Mouse (Mus musculus): Measurements from ENCODE around the gene Ascl4. TPM values are rescaled to one million over a fixed set of nuclear protein-coding genes. Genes with fewer than 3 reads are reported as not detected.

The Ascl4 gene
- total and polyA plus RNA-seq, 2 experiments from 2014 or later = 0.44 to 0.70 TPM

DNA sequence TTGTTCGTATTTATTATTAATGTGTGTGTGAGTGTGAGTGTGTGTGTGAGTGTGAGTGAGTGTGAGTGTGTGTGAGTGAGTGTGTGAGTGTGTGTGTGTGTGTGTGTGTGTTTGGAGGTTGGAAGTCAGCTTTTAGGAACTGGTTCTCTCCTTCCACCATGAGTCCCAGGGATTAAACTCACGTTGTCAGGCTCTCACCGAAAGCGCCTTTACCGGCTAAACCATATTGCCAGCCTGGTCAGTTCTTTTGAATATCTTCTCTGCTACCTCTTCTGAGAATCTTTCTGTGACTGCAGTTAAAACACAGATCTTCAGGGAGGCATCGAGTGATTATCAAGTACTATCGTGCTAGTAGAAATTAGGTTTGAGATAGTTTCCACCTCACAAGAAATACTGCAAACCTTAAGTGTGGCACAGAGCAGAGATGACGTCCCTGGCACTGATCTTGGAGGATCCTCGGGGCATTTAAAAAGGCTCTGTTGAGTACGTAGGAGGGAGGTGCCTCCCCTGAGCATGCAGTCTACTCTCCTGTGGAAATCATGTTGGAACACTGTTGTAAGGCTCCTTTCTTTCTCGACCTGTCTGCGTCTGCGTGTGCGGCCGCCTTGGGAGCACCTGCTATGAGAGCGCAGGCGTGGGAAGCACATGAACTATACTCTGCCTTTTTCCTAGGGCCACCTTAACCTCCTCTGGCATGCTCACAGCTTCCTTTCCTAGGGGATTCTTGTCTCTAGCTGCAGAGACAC, 40.1 kb downstream of the Ascl4 start:
- 66% methylated on average over 17 of the region's 17 CpGs for WGBS
- no peak; the same call in 1 of the 2 replicates for ATAC-seq (ENCODE audit: low FRiP score)
- no peaks in the 10 kb centered on the region for H3K9me3 ChIP-seq (ENCODE audit: low read length)

DNA sequence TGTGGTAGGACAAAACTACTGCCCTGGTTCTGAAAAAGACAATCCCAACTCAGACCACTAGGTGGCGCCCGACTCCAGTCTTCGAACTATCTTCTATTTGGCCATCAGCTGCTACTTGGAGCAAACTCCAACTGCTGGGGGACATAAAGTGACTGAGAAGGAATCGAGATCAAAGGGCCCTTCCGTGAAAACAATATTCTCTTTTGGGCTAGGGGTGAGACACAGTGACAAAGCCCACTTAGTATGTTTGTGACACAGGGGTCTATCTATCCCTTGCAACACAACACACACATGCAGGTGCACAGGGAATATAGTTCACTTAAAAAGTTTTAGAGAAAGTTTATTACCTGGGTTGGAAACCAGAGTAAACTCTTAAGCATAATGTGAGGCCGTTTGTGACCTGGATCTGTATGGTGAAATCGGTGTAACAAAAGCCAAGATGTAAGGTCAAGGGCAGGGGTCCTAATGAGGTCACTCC, 40.7 kb downstream of the Ascl4 start:
- Histone ChIP-seq H3K27ac (ENCODE audit: low read depth, low read length) (no peak overlapping the region), H3K27me3 (ENCODE audit: insufficient read depth, low read length) (no peaks in the 10 kb centered on the region), H3K4me2 (ENCODE audit: low read depth, low read length, poor library complexity, severe bottlenecking) (no peak overlapping the region), H3K4me3 (ENCODE audit: low read depth, low read length) (no peak overlapping the region), H3K36me3 (ENCODE audit: insufficient read depth, low read length) (no peaks in the 10 kb centered on the region), H3K9me3 (ENCODE audit: low read length) (no peaks in the 10 kb centered on the region), H3K9ac (replicated peaks; ENCODE audit: low read length, poor library complexity, severe bottlenecking) (no peak overlapping the region), H3K4me1 (ENCODE audit: insufficient read depth, low read length) (no peaks in the 10 kb centered on the region)
- peak; percentile 97 for TF ChIP-seq CTCF (IDR thresholded peaks at IDR 0.05)
- 12% methylated on average over 7 of the region's 7 CpGs for WGBS
- ATAC-seq (ENCODE audit: low FRiP score) (peak; percentile 64; the same call in 1 of the 2 replicates), DNase-seq (ENCODE audit: low spot score) (peak; percentile 87)

More for the DNA sequence above, 40.1 kb downstream of the Ascl4 start:
- DNase-seq (ENCODE audit: low spot score) = no peak
- Histone ChIP-seq H3K36me3 (ENCODE audit: insufficient read depth, low read length) (no peaks in the 10 kb centered on the region), H3K27ac (ENCODE audit: low read depth, low read length) (no peak overlapping the region), H3K4me2 (ENCODE audit: low read depth, low read length, poor library complexity, severe bottlenecking) (no peak overlapping the region), H3K27me3 (ENCODE audit: insufficient read depth, low read length) (no peaks in the 10 kb centered on the region), H3K4me3 (ENCODE audit: low read depth, low read length) (no peak overlapping the region), H3K4me1 (ENCODE audit: insufficient read depth, low read length) (no peaks in the 10 kb centered on the region), H3K9ac (replicated peaks; ENCODE audit: low read length, poor library complexity, severe bottlenecking) (no peak overlapping the region)
- no peak for TF ChIP-seq CTCF (IDR thresholded peaks at IDR 0.05)

DNA sequence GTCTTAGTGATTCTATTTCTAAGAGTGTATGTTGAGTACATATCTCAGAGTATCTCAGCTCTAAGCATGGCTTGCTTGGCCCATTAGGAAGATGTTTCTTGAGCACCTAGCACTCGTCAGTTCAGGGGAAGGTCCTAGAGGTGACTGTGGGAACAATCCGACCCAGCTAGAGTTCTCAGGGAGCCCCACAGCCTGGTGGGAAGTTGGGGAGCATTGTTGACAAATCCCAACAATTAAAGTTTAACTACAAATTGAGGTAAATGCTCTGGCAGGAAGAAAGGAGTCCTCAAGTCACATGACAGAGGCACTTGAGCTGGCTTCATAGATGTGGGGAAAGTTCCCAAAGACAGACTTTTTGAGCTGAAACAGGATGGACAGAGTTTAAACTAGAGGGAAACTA, 41.2 kb downstream of the Ascl4 start:
- H3K27me3 ChIP-seq (ENCODE audit: insufficient read depth, low read length) = no peaks in the 10 kb centered on the region
- no peak overlapping the region for H3K4me2 ChIP-seq (ENCODE audit: low read depth, low read length, poor library complexity, severe bottlenecking)
- H3K4me3 ChIP-seq (ENCODE audit: low read depth, low read length) = no peak overlapping the region
- H3K9me3 ChIP-seq (ENCODE audit: low read length) = no peaks in the 10 kb centered on the region
- no peak for TF ChIP-seq CTCF (IDR thresholded peaks at IDR 0.05)
- no peaks in the 10 kb centered on the region for H3K36me3 ChIP-seq (ENCODE audit: insufficient read depth, low read length)
- no peak for DNase-seq (ENCODE audit: low spot score)
- ATAC-seq (ENCODE audit: low FRiP score) = no peak
- WGBS = 53% methylated on average over 2 of the region's 2 CpGs
- H3K9ac ChIP-seq (replicated peaks; ENCODE audit: low read length, poor library complexity, severe bottlenecking) = no peak overlapping the region
- no peaks in the 10 kb centered on the region for H3K4me1 ChIP-seq (ENCODE audit: insufficient read depth, low read length)
- no peak overlapping the region for H3K27ac ChIP-seq (ENCODE audit: low read depth, low read length)

DNA sequence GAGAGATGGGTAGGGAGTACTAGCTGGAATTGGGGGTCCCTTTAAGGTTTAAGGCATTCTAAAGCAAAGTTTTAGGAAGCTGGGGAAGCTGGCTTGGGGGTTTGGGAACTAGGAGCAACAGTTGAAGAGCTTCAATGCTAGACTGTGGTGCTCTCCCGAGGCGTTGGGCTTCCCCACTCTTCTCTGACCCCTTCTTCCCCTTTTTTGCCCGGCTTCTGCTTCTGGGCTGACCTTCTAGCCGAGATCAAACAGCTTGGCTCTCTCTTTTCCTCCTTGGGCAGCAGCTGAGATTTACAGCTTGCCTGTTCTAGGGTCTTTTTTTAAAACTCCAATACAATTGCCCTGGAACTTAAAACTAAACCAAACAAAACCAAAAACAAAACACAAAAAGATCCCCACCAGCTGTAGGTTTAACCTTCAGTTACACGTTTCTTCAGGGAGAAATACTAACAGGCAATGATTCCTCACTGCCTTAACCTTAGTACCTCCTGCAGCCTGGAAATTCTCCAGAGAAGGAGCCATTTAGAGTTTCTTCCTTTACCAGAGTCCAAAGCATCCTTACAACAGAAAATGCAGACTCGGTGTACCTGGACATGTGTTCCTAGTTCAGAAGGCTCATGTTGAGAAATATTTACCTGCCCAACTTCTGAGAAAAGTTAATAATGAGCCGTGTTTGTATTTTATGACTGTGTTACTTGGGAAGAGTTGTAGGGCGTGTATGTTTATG, 42.6 kb downstream of the Ascl4 start:
- Histone ChIP-seq H3K36me3 (ENCODE audit: insufficient read depth, low read length) (no peaks in the 10 kb centered on the region), H3K27ac (ENCODE audit: low read depth, low read length) (no peak overlapping the region), H3K4me2 (ENCODE audit: low read depth, low read length, poor library complexity, severe bottlenecking) (no peak overlapping the region), H3K27me3 (ENCODE audit: insufficient read depth, low read length) (no peaks in the 10 kb centered on the region), H3K9ac (replicated peaks; ENCODE audit: low read length, poor library complexity, severe bottlenecking) (no peak overlapping the region), H3K4me3 (ENCODE audit: low read depth, low read length) (no peak overlapping the region), H3K9me3 (ENCODE audit: low read length) (no peaks in the 10 kb centered on the region), H3K4me1 (ENCODE audit: insufficient read depth, low read length) (no peaks in the 10 kb centered on the region)
- 59% methylated on average over 8 of the region's 8 CpGs for WGBS
- DNase-seq (ENCODE audit: low spot score) = no peak
- ATAC-seq (ENCODE audit: low FRiP score) = no peak
- no peak for TF ChIP-seq CTCF (IDR thresholded peaks at IDR 0.05)

DNA sequence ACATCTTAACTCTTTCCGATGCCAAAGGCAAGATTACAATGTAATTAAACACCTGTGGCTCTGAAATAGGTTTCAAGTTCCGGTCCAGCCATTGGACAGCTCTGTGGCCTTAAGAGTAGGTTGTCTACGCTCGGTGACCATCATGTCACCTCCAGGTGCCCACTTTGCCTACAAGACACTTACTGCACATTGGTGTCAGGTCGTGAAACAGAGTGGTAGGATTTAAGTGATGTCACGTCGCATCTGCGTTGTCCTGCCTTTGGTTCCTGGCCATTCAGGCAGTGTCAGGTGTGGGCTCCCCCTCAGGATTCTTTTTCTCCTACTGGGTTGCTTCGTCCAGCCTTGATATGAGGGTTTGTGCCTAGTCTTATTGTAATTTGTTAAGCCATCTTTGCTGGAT, 44.3 kb downstream of the Ascl4 start:
- 84% methylated on average over 9 of the region's 9 CpGs for WGBS
- ATAC-seq (ENCODE audit: low FRiP score) = no peak
- DNase-seq (ENCODE audit: low spot score) = no peak

DNA sequence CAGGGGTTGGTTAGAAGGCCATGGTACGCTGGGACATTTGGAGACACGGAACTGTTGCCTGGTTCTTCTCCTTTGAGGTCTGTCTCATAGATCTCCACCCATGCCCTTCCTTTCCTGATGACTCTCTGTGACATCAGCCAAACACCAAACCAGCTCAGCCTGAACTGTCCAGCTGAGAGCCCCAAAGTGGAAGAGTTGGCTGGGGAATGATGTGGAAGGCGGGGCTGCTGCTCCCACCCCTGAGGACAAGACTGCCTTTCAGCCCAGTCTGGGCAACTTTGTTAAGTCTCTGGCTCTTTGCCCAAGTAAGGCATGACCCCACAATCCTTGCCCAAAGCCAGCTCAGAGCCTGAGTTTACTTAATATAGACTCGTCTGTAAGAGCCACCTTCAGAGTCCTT, 45.4 kb downstream of the Ascl4 start:
- no peak overlapping the region for H3K4me2 ChIP-seq (ENCODE audit: low read depth, low read length, poor library complexity, severe bottlenecking)
- no peaks in the 10 kb centered on the region for H3K36me3 ChIP-seq (ENCODE audit: insufficient read depth, low read length)
- no peak overlapping the region for H3K27ac ChIP-seq (ENCODE audit: low read depth, low read length)
- TF ChIP-seq CTCF (IDR thresholded peaks at IDR 0.05) = no peak
- DNase-seq (ENCODE audit: low spot score) (peak; percentile 66), ATAC-seq (ENCODE audit: low FRiP score) (peak; percentile 79)
- 84% methylated on average over 4 of the region's 4 CpGs for WGBS
- H3K4me3 ChIP-seq (ENCODE audit: low read depth, low read length) = no peak overlapping the region
- H3K27me3 ChIP-seq (ENCODE audit: insufficient read depth, low read length) = no peaks in the 10 kb centered on the region
- H3K4me1 ChIP-seq (ENCODE audit: insufficient read depth, low read length) = no peaks in the 10 kb centered on the region
- H3K9me3 ChIP-seq (ENCODE audit: low read length) = no peaks in the 10 kb centered on the region
- no peak overlapping the region for H3K9ac ChIP-seq (replicated peaks; ENCODE audit: low read length, poor library complexity, severe bottlenecking)

More for the DNA sequence above, 44.3 kb downstream of the Ascl4 start:
- H3K4me1 ChIP-seq (ENCODE audit: insufficient read depth, low read length) = no peaks in the 10 kb centered on the region
- H3K9me3 ChIP-seq (ENCODE audit: low read length) = no peaks in the 10 kb centered on the region
- TF ChIP-seq CTCF (IDR thresholded peaks at IDR 0.05) = no peak
- no peak overlapping the region for H3K27ac ChIP-seq (ENCODE audit: low read depth, low read length)
- H3K9ac ChIP-seq (replicated peaks; ENCODE audit: low read length, poor library complexity, severe bottlenecking) = no peak overlapping the region
- no peak overlapping the region for H3K4me3 ChIP-seq (ENCODE audit: low read depth, low read length)
- H3K36me3 ChIP-seq (ENCODE audit: insufficient read depth, low read length) = no peaks in the 10 kb centered on the region
- no peaks in the 10 kb centered on the region for H3K27me3 ChIP-seq (ENCODE audit: insufficient read depth, low read length)
- H3K4me2 ChIP-seq (ENCODE audit: low read depth, low read length, poor library complexity, severe bottlenecking) = no peak overlapping the region
